Mouse (Mus musculus): ENCODE measurements around the gene Pars2. TPM values are rescaled to one million over a fixed set of nuclear protein-coding genes. Genes with fewer than 3 reads are reported as not detected.

The Pars2 gene
- polyA plus RNA-seq, 1 experiment: 5.8 TPM

DNA sequence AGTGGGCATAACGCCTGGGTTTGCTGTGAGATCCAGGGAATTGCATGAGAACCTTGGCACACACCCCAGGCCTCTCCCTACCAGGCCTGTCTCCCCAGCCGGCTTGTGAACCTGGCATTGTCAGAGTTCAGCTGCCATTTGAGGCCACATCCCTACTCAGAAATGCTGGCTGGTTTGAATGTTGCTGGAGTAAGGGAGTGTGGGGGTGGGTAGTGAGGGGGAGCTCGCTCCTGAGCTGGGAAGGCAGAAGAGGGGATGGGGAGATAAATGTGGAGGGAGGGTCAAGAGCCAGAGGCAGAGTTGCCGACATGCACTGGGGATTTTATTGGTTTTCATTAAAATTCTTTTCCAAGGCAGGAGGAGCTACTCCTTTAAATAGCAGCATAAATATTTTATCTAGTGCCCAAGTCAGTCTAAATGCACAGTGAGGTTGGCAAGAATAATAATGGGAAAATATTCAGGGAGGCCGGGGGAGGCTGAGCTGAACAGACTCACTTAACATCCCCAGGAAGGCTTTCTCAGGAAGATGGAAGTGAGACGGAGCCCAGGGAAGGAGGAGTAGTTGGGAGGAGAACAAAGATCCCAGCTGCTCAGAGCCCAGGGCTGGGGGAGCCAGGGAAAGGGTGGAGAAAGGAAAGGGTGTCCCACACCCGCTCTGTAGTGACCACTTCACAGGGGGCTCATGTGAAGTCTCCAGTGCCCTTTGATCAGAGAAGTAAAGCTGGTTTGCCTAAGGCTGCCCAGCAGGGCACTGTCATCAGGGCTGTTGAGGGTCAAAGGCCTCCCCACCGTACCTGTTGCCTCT is 17.4 kb upstream of the Pars2 start:
- no peak for TF ChIP-seq CTCF (IDR thresholded peaks at IDR 0.05; ENCODE audit: borderline replicate concordance, insufficient read depth, low read length)
- no peak for TF ChIP-seq POLR2A (IDR thresholded peaks at IDR 0.05; ENCODE audit: low read depth, low read length)
- no peaks in the 10 kb centered on the region for H3K4me1 ChIP-seq (ENCODE audit: control insufficient read depth, insufficient read depth, low read length)
- no peak overlapping the region for H3K27ac ChIP-seq (ENCODE audit: insufficient read depth, low read length)

DNA sequence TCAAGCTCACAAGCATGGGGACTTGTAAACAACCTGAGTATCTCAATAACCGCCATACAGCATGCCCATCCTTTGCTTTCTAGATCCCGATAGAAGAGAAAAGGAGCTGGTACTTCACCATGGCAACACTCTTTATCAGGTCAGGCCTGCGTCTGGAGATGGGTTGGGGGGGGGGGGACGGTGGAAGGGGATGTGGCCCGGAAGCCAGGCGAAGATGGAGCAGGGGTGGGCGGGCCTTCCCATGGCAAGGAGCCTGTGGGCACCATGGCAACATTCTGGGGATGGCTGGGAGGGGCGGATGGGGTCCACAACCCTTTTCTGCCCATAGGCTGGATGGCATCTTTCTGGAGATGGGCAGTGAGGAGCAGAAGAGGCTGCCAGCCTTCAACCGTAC is 16.8 kb upstream of the Pars2 start:
- H3K4me1 ChIP-seq (ENCODE audit: control insufficient read depth, insufficient read depth, low read length): no peaks in the 10 kb centered on the region
- no peak overlapping the region for H3K4me3 ChIP-seq (ENCODE audit: insufficient read depth, low read length)
- no peak for TF ChIP-seq POLR2A (IDR thresholded peaks at IDR 0.05; ENCODE audit: low read depth, low read length)
- no peak for TF ChIP-seq CTCF (IDR thresholded peaks at IDR 0.05; ENCODE audit: borderline replicate concordance, insufficient read depth, low read length)
- H3K27ac ChIP-seq (ENCODE audit: insufficient read depth, low read length): no peak overlapping the region

More for the DNA sequence above, 17.4 kb upstream of the Pars2 start:
- H3K4me3 ChIP-seq (ENCODE audit: insufficient read depth, low read length): no peak overlapping the region

- Histone ChIP-seq H3K4me3 (ENCODE audit: insufficient read depth, low read length) (no peak overlapping the region), H3K4me1 (ENCODE audit: control insufficient read depth, insufficient read depth, low read length) (no peaks in the 10 kb centered on the region), H3K27ac (ENCODE audit: insufficient read depth, low read length) (no peak overlapping the region)
- no peak for TF ChIP-seq POLR2A (IDR thresholded peaks at IDR 0.05; ENCODE audit: low read depth, low read length)
Measured at GRCm38 (mm10) chr4:106643483-106644217, 7.2 kb upstream of the Pars2 start.

GRCm38 (mm10) chr4:106644218-106644610 is 6.7 kb upstream of the Pars2 start:
- Histone ChIP-seq H3K4me3 (ENCODE audit: insufficient read depth, low read length) (no peak overlapping the region), H3K4me1 (ENCODE audit: control insufficient read depth, insufficient read depth, low read length) (no peaks in the 10 kb centered on the region), H3K27ac (ENCODE audit: insufficient read depth, low read length) (no peak overlapping the region)
- TF ChIP-seq POLR2A (IDR thresholded peaks at IDR 0.05; ENCODE audit: low read depth, low read length) (no peak), CTCF (IDR thresholded peaks at IDR 0.05; ENCODE audit: borderline replicate concordance, insufficient read depth, low read length) (no peak)

DNA sequence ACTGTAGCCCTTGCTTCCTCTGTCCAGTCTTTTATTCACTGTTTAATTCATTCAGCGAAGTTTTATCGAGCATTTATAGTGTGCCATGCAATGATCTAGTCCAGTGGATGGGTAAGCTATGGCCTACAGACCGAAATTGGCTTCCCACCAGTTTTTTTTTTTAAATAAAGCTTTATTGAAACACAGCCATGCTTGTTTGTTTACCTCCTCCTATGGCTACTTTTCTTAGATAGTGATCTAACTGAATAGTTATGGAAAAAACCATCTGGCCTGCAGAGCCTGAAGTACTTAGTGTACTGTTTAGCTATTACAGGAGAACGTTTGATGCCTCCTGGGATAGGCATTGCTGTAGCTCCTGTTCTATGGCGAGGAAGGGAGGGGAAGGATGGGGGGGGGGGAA is 5.1 kb upstream of the Pars2 start:
- Histone ChIP-seq H3K4me1 (ENCODE audit: control insufficient read depth, insufficient read depth, low read length) (no peaks in the 10 kb centered on the region), H3K27ac (ENCODE audit: insufficient read depth, low read length) (no peak overlapping the region), H3K4me3 (ENCODE audit: insufficient read depth, low read length) (no peak overlapping the region)
- TF ChIP-seq POLR2A (IDR thresholded peaks at IDR 0.05; ENCODE audit: low read depth, low read length) (no peak), CTCF (IDR thresholded peaks at IDR 0.05; ENCODE audit: borderline replicate concordance, insufficient read depth, low read length) (no peak)

DNA sequence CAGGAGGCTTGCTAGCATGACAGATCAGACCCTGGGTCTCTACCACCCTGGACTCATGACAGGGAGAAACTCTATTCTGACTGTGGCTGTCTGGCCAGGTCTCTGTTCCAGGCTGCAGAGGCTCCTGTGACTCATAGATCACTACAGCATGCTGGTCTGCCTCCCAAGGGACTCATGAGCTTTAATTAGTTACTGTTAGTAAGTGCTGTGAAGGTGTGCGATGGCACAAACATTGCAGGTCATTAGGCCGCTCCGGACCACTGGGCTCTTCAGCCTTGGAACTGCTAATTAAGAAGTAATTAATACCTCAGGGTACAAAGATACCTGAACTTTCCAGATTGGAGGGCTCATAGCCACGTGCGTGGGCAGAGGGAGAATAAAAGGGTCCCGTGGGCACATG is 3.7 kb upstream of the Pars2 start:
- TF ChIP-seq CTCF (IDR thresholded peaks at IDR 0.05; ENCODE audit: borderline replicate concordance, insufficient read depth, low read length) (no peak), POLR2A (IDR thresholded peaks at IDR 0.05; ENCODE audit: low read depth, low read length) (no peak)
- Histone ChIP-seq H3K4me3 (ENCODE audit: insufficient read depth, low read length) (no peak overlapping the region), H3K4me1 (ENCODE audit: control insufficient read depth, insufficient read depth, low read length) (peaks cover 4% of the 10 kb centered on the region), H3K27ac (ENCODE audit: insufficient read depth, low read length) (no peak overlapping the region)

GRCm38 (mm10) chr4:106652546-106652945 is 1.7 kb downstream of the Pars2 start:
- H3K27ac ChIP-seq (ENCODE audit: insufficient read depth, low read length): no peak overlapping the region
- TF ChIP-seq CTCF (IDR thresholded peaks at IDR 0.05; ENCODE audit: borderline replicate concordance, insufficient read depth, low read length) (no peak), POLR2A (IDR thresholded peaks at IDR 0.05; ENCODE audit: low read depth, low read length) (no peak)
- H3K4me1 ChIP-seq (ENCODE audit: control insufficient read depth, insufficient read depth, low read length): peaks cover 4% of the 10 kb centered on the region
- H3K4me3 ChIP-seq (ENCODE audit: insufficient read depth, low read length): no peak overlapping the region

- Histone ChIP-seq H3K4me1 (ENCODE audit: control insufficient read depth, insufficient read depth, low read length) (peaks cover 4% of the 10 kb centered on the region), H3K4me3 (ENCODE audit: insufficient read depth, low read length) (no peak overlapping the region), H3K27ac (ENCODE audit: insufficient read depth, low read length) (no peak overlapping the region)
- no peak for TF ChIP-seq POLR2A (IDR thresholded peaks at IDR 0.05; ENCODE audit: low read depth, low read length)
- no peak for TF ChIP-seq CTCF (IDR thresholded peaks at IDR 0.05; ENCODE audit: borderline replicate concordance, insufficient read depth, low read length)
Measured at GRCm38 (mm10) chr4:106653051-106653450, 2.2 kb downstream of the Pars2 start.

- no peak overlapping the region for H3K4me3 ChIP-seq (ENCODE audit: insufficient read depth, low read length)
- no peak for TF ChIP-seq POLR2A (IDR thresholded peaks at IDR 0.05; ENCODE audit: low read depth, low read length)
- TF ChIP-seq CTCF (IDR thresholded peaks at IDR 0.05; ENCODE audit: borderline replicate concordance, insufficient read depth, low read length): no peak
- H3K27ac ChIP-seq (ENCODE audit: insufficient read depth, low read length): no peak overlapping the region
- peaks cover 4% of the 10 kb centered on the region for H3K4me1 ChIP-seq (ENCODE audit: control insufficient read depth, insufficient read depth, low read length)
Measured at GRCm38 (mm10) chr4:106655681-106656080, 4.8 kb downstream of the Pars2 start.

DNA sequence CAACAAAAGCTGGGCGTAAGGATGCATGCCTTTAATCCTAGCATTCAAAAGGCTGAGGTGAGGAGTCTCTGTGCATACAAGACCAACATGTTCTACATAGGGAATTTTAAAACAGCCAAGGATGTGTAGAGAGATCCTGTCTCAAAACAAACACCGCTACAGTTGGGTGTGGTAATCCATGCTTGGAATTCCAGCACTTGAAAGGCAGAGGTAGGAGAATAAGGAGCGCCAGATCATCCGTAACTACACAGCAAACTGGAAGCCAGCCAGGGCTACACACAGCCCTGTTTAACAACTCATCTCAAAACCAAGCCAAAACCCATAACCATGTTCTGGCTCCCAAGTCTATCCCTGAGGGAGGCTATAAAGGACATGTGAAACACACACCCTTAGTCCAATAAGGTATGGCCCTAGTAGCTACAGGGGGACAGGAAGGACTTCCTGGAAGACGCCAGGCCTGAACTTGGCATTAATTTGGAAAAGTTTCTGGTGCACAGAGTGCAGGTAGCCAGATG is 13.1 kb downstream of the Pars2 start:
- no peak for TF ChIP-seq CTCF (IDR thresholded peaks at IDR 0.05; ENCODE audit: borderline replicate concordance, insufficient read depth, low read length)
- no peak for TF ChIP-seq POLR2A (IDR thresholded peaks at IDR 0.05; ENCODE audit: low read depth, low read length)
- H3K27ac ChIP-seq (ENCODE audit: insufficient read depth, low read length): no peak overlapping the region
- no peak overlapping the region for H3K4me3 ChIP-seq (ENCODE audit: insufficient read depth, low read length)
- no peaks in the 10 kb centered on the region for H3K4me1 ChIP-seq (ENCODE audit: control insufficient read depth, insufficient read depth, low read length)
